Mouse (Mus musculus) limb, embryonic 15.5 days (tissue): ENCODE results near the gene Zfp648. TPM values are rescaled to one million over a fixed set of nuclear protein-coding genes. Genes with fewer than 3 reads are reported as not detected.

ENCODE experiments used
- ATAC-seq: fragments of 200-750 bp; cut with Nextera tagmentation; 2 replicates; pipeline ENCODE4 v1.8.0; 2017; ENCODE audit warnings: low read depth, moderate TSS enrichment; ENCODE audit not compliant: insufficient number of reproducible peaks, low FRiP score, low TSS enrichment
- H3K27ac ChIP-seq: fragments of 300-500 bp; sonication (generic); 2 replicates; pipeline ENCODE4 v1.5.1; 2015; ENCODE audit warnings: moderate library complexity, mild to moderate bottlenecking, inconsistent platforms
- H3K27me3 ChIP-seq: fragments of 300-500 bp; sonication (generic); 2 replicates; pipeline ENCODE4 v1.6.1; 2015; ENCODE audit warnings: inconsistent platforms
- H3K36me3 ChIP-seq: fragments of 300-500 bp; sonication (generic); 2 replicates; pipeline ENCODE4 v1.6.1; 2015; ENCODE audit warnings: inconsistent platforms
- H3K4me1 ChIP-seq: fragments of 300-500 bp; sonication (generic); 2 replicates; pipeline ENCODE4 v1.6.1; 2015; ENCODE audit warnings: inconsistent platforms
- H3K4me2 ChIP-seq: fragments of 300-500 bp; sonication (generic); 2 replicates; pipeline ENCODE4 v1.6.1; 2015; ENCODE audit warnings: mild to moderate bottlenecking, inconsistent platforms
- H3K4me3 ChIP-seq: fragments of 300-500 bp; sonication (generic); 2 replicates; pipeline ENCODE4 v1.5.1; 2015; ENCODE audit warnings: mild to moderate bottlenecking, inconsistent platforms
- H3K9ac ChIP-seq: fragments of 300-500 bp; sonication (generic); 2 replicates; pipeline ENCODE4 v1.6.1; 2015; ENCODE audit warnings: inconsistent platforms
- H3K9me3 ChIP-seq: fragments of 300-500 bp; sonication (generic); 2 replicates; pipeline ENCODE4 v1.6.1; 2016; ENCODE audit warnings: inconsistent platforms
- WGBS: fragments of 180-500 bp; shearing (Covaris S2); methylation state at CpG from one replicate; pipeline ENCODE4 v1.1.7; 2015; 5-methylcytosine and 5-hydroxymethylcytosine counted together
- polyA plus RNA-seq: library from polyadenylated mRNA; unstranded; fragments of >200 nt; fragmentation: Nextera tagmentation; extraction: Ambion mirVana; gene quantifications from 2 replicates; pipeline ENCODE4 v1.2.1, GENCODE M21; 2015

The Zfp648 gene
- polyA plus RNA-seq = 1.5 TPM in 2 replicates

DNA sequence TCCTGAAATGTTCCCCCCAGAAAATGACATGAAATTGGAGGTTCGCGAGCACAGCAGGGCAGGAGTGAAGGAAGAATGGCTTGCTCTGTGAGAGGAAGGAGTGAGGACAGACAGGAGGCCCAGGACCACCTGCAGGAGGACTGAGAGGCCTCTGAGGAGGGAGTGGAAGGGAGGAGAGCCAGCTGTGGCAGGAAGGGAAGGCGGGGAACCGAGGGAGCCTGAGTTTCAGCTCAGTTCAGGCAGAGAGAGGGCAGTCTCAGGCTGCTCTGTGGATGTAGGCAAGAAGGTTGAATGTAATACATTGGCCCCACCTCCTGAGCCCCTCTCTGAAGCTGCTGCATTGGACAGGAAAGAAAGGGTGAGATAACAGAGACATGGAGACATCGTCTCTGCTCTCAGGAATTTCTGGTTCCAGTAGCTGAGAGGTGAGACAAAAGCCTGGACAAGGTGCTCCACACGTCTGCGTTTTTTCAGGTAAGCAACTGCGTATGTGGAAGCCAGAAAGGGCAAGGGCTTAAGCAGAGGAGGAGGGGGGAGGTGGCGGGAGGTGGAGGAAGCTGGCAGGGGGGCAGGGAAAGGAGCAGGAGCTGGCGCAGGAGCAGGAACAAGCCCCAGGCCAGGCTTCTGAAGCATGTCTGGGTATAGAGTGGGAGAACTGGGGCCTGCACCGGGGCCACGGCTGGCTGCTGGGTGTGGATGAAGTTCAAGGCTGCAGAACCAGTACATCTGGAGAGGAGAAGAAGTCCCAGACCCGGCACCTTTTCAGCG, at the start of gene Zfp648:
Zfp648 (plus strand) TSS at position 233 of the 768 bp plus-strand sequence.
- Histone ChIP-seq H3K4me1 (peaks cover 32% of the 10 kb centered on the region), H3K4me3 (peak within 1 kb of the TSS; percentile 12), H3K27ac (peak within 1 kb of the TSS; percentile 65), H3K9me3 (no peaks in the 10 kb centered on the region), H3K9ac (no peak within 1 kb of the TSS), H3K4me2 (peak within 1 kb of the TSS; percentile 17), H3K27me3 (peaks cover 29% of the 10 kb centered on the region), H3K36me3 (no peaks in the 10 kb centered on the region)
- ATAC-seq = peak; percentile 54; the same call in 1 of the 2 replicates
- WGBS = 25% methylated on average over 14 of the region's 14 CpGs

DNA sequence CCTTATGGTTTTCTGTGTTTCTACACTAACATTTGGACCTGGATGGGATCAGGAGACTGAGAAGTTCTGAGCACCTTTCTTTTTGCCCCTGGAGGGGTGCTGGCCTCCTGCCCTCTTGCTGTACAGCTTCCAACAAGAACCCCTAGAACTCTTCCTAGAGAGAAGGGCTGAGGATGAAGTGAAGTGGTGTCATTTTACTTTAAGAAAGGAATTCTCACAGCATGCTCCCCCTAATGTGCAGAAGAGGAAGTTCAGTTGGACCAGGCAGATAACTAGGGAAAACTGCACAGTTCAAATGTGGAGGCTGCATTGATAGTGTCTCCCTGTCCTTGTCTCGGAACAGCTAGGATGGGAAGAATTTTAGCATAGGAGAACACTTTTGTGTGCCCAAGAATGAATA, 48.4 kb upstream of the Zfp648 start:
- WGBS = 83% methylated on average over 1 of the region's 1 CpGs
- peaks cover 24% of the 10 kb centered on the region for H3K4me1 ChIP-seq
- H3K27me3 ChIP-seq = no peaks in the 10 kb centered on the region
- H3K9ac ChIP-seq = no peak overlapping the region
- no peak overlapping the region for H3K27ac ChIP-seq
- no peak for ATAC-seq
- H3K4me3 ChIP-seq = no peak overlapping the region
- H3K36me3 ChIP-seq = no peaks in the 10 kb centered on the region
- H3K4me2 ChIP-seq = no peak overlapping the region
- no peaks in the 10 kb centered on the region for H3K9me3 ChIP-seq

DNA sequence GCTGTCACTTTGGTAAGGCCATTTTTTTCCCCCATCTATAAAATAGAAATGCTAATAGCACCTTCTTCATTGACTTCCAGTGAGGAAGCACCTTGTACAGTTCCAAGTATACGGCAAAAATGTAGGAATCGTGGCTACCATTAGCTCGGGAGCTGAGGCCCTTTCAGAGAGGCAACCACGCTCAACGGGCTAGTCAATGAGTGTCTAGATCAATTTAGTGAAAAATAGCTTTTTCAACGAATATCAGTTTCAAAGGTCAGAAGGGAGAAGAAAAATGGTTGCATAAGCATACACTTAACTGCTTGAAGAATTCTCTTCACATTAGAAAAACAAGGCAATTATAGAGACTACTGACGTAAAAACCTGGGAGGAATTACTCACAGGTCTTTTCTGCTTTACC, 47.2 kb upstream of the Zfp648 start:
- H3K9ac ChIP-seq = no peak overlapping the region
- no peaks in the 10 kb centered on the region for H3K36me3 ChIP-seq
- H3K4me1 ChIP-seq = peaks cover 24% of the 10 kb centered on the region
- WGBS = 85% methylated on average over 7 of the region's 7 CpGs
- no peak overlapping the region for H3K4me3 ChIP-seq
- no peak for ATAC-seq
- H3K27ac ChIP-seq = no peak overlapping the region
- H3K27me3 ChIP-seq = no peaks in the 10 kb centered on the region
- H3K9me3 ChIP-seq = no peaks in the 10 kb centered on the region
- no peak overlapping the region for H3K4me2 ChIP-seq

DNA sequence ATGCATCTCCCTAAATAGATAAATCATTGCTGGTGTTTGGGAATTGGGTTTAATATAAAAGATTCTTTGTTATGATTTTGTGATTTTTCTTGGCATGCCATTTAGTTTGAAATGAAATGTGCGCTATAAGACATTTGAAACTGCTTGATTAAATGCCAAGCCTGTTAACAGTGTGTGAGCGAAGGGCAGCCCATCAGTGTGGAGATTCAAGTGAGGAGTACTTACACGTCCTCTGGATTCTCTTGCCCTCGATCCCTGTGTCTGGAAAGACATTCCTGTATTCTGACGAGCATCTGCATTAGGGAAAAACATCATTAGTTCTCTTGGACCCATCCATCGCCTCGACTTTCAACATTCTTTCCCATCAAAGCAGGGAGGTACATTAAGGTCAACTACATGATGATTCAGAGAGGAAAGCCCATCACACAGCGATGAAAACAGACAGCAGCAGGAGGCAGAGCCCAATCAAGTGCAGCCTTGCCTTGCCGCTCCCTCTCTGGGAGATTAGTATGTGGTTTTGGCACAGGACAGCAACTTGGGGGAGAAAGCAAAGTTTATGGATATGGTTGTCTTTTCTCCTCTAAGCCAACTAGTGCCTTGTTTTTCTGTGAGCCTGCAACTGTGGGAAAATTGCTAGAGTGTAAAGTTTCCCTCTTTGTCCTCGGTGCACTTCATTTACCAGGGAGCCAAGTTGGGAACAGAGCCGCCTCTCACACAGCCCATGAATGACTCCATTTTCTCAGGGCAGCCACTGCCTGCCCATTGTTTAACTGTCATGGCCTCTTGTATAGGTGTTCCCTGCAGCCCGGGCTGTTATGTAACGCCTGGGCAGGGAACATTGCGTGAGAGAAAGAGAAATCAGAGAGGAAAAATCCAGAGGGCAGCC, 44.6 kb upstream of the Zfp648 start:
- Histone ChIP-seq H3K27me3 (no peaks in the 10 kb centered on the region), H3K9ac (no peak overlapping the region), H3K4me2 (no peak overlapping the region), H3K9me3 (no peaks in the 10 kb centered on the region), H3K27ac (peak overlapping the region; percentile 59), H3K36me3 (no peaks in the 10 kb centered on the region), H3K4me1 (peaks cover 13% of the 10 kb centered on the region), H3K4me3 (no peak overlapping the region)
- WGBS = 51% methylated on average over 14 of the region's 14 CpGs
- no peak for ATAC-seq

DNA sequence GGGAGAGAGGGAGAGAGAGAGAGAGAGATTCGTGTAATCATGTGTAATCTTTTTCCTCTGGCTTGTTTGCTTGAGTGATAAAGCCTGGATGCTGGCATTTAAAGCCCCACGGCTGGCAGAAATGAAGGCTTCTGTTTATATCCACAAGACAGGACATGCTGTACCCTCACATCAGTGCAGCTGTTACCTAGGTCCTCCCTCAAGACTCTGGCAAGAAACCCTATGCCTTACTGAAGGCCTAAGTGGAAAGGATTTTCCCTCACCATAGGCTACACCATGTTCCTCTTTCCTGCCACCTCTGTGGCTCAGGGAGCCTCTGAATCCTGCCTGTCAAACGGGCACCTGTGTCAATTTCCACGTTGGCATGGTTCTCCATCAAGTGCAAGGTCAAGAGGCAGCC, 43.9 kb upstream of the Zfp648 start:
- H3K4me2 ChIP-seq = no peak overlapping the region
- H3K9me3 ChIP-seq = no peaks in the 10 kb centered on the region
- ATAC-seq = no peak
- no peak overlapping the region for H3K9ac ChIP-seq
- H3K27me3 ChIP-seq = no peaks in the 10 kb centered on the region
- WGBS = 49% methylated on average over 4 of the region's 4 CpGs
- H3K27ac ChIP-seq = peak overlapping the region; percentile 59
- H3K36me3 ChIP-seq = no peaks in the 10 kb centered on the region
- H3K4me3 ChIP-seq = no peak overlapping the region
- H3K4me1 ChIP-seq = peaks cover 13% of the 10 kb centered on the region

DNA sequence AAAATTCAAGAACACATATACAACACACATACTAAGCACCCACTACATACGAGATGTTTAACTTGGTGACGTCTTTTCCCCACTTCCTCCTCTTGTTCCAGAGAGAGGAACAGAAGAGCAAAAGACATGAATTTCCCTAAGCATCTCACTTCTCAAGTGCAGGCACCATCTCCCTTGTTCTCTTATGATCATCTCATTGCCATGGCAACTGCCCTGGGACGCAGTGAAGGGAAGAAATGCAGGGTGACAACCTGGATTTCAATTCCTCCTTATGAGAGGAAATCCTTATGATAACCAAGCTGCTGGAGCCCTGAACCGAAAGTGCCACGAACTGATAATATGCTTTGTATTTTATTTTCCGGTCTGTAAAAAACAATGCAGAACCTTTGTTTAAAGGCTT, 33.3 kb upstream of the Zfp648 start:
- Histone ChIP-seq H3K9me3 (no peaks in the 10 kb centered on the region), H3K27me3 (no peaks in the 10 kb centered on the region), H3K4me1 (no peaks in the 10 kb centered on the region), H3K9ac (no peak overlapping the region), H3K36me3 (no peaks in the 10 kb centered on the region), H3K4me3 (no peak overlapping the region), H3K27ac (no peak overlapping the region), H3K4me2 (no peak overlapping the region)
- WGBS = 85% methylated on average over 6 of the region's 6 CpGs
- ATAC-seq = no peak

DNA sequence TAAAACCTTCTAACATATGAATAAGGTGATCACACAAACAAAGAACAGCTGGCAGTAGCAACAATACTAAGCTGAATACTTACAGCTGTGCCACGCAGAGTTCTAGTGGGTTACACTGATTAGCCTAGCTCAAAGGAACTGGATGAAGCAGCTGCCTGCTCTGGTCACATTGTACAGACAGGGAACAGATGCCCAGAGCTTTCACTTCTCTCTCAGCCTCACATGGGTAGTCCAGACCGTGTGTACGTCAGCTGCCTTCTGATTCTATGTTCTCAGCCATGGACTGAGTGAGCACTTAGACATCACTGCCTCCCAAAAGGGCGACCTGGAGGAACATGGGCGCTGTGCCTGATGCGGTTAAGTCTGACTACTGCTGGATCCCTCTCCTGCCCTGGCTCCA, 25.7 kb upstream of the Zfp648 start:
- 70% methylated on average over 6 of the region's 6 CpGs for WGBS
- Histone ChIP-seq H3K9ac (no peak overlapping the region), H3K27me3 (no peaks in the 10 kb centered on the region), H3K4me1 (no peaks in the 10 kb centered on the region), H3K4me3 (no peak overlapping the region), H3K36me3 (no peaks in the 10 kb centered on the region), H3K9me3 (no peaks in the 10 kb centered on the region), H3K27ac (no peak overlapping the region), H3K4me2 (no peak overlapping the region)
- no peak for ATAC-seq

DNA sequence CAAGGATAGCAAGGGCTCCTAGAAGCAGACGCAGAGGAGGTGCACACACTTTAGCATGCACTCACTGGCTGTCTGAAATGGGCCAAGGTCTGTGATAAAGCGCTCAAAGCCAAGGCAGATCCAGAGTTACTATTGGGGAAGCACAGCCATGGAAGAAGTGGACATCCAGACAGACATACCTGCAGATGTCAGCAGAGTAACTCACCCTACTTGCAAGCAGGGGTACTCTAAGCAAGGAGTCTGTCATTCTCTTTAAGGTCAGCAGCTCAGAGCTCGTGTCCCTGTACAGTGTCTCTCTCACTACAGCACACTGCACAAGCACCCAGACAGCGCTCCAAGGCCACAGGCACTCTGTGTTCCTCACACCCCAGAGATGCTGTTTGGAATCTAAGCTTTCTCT, 23.2 kb upstream of the Zfp648 start:
- Histone ChIP-seq H3K36me3 (no peaks in the 10 kb centered on the region), H3K27ac (no peak overlapping the region), H3K4me2 (no peak overlapping the region), H3K27me3 (no peaks in the 10 kb centered on the region), H3K9ac (no peak overlapping the region), H3K4me1 (no peaks in the 10 kb centered on the region), H3K9me3 (no peaks in the 10 kb centered on the region), H3K4me3 (no peak overlapping the region)
- 91% methylated on average over 4 of the region's 4 CpGs for WGBS
- ATAC-seq = no peak

DNA sequence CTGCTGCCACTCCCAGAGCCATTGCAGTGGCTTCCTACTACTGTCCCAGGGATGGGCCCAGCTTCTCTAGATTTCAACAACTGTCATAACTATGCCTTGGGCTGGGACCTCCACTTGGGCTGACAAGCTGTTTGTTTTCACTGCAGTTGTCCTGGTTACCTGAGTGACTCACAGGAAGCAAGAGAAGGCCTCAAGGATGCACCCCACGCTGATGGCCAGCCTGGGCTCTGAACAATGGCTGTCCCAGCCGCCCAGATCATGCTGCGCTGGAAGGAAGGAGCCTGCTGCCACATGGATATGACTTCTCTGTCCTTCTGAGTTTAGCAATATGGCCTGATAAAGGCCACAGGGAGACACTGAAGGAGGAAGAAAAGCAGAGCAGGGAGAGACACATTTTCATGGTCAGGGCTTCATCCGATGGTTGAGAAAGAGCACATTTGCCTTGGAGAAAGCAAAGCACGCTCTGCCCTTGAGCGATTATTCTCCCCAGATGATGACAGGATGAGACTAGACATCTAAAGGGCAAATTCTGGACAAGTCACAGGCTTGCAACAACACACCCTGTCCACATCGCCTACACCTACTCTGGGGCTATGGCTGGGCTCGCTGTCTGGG, 22.3 kb upstream of the Zfp648 start:
- 88% methylated on average over 8 of the region's 8 CpGs for WGBS
- Histone ChIP-seq H3K4me3 (no peak overlapping the region), H3K9me3 (no peaks in the 10 kb centered on the region), H3K36me3 (no peaks in the 10 kb centered on the region), H3K27ac (no peak overlapping the region), H3K4me2 (no peak overlapping the region), H3K4me1 (no peaks in the 10 kb centered on the region), H3K9ac (no peak overlapping the region), H3K27me3 (no peaks in the 10 kb centered on the region)
- no peak for ATAC-seq

DNA sequence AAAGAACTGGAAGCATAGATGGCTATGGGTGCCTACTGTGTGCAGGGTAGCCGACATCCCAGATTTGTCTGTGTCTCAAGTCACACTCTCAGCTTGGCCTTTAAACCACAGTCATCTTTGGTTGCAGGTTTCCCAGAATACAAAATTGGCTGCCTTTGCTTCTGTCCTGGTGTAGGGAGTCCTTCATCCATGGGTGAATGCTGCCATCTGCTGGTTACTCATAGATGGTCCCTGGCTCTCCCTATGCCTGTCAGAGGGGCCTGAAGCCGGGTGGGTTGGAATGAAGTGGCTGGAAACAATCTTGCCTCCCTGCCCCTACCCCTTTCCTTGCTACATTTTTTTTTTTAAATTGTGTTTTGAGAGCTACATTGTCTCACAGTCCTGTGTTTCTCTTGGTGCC, 20.0 kb upstream of the Zfp648 start:
- peak; percentile 70; the same call in 1 of the 2 replicates for ATAC-seq
- H3K27ac ChIP-seq = no peak overlapping the region

DNA sequence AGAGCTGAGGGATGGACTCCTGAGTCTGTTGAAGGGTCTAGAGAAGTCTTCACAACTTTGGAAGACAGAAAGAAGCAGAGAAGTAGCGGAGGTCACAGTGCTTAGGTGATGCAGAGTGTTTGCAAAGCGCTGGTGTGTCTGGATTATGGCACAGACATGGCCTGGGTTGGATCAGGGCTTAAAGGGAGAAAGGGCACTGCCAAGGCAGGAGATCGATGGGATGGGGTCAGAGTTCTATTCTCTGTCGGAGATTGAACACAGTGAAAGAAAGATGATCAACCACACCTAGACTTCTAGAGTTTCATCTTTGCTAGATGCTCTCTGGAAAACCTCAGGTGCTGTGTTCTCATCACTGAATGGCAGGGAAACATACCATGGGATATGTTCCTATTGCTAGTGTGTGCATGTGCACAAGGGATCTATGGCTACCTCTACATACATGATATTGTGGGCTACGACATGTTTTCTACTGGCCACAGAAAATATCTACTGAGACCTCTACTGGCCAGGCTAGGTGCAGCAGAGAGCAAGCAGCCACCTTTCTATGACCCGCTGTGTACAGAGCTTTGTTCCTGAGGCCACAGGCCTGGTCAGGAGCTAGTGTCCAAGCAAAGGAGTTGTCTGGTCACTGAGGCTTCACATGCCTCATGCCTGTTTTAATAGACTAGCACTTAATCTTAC, 18.5 kb upstream of the Zfp648 start:
- Histone ChIP-seq H3K36me3 (no peaks in the 10 kb centered on the region), H3K27ac (no peak overlapping the region), H3K27me3 (no peaks in the 10 kb centered on the region), H3K9me3 (no peaks in the 10 kb centered on the region), H3K9ac (no peak overlapping the region), H3K4me2 (no peak overlapping the region), H3K4me3 (no peak overlapping the region), H3K4me1 (no peaks in the 10 kb centered on the region)
- 68% methylated on average over 6 of the region's 6 CpGs for WGBS
- no peak for ATAC-seq

More for the DNA sequence above, 20.0 kb upstream of the Zfp648 start:
- Histone ChIP-seq H3K9ac (no peak overlapping the region), H3K4me1 (no peaks in the 10 kb centered on the region), H3K9me3 (no peaks in the 10 kb centered on the region), H3K27me3 (no peaks in the 10 kb centered on the region), H3K4me3 (no peak overlapping the region), H3K4me2 (no peak overlapping the region), H3K36me3 (no peaks in the 10 kb centered on the region)
- WGBS = 20% methylated on average over 2 of the region's 2 CpGs
